Comparison of ENCODE assay signal across 7 mouse cellular contexts in the genomic region with DNA sequence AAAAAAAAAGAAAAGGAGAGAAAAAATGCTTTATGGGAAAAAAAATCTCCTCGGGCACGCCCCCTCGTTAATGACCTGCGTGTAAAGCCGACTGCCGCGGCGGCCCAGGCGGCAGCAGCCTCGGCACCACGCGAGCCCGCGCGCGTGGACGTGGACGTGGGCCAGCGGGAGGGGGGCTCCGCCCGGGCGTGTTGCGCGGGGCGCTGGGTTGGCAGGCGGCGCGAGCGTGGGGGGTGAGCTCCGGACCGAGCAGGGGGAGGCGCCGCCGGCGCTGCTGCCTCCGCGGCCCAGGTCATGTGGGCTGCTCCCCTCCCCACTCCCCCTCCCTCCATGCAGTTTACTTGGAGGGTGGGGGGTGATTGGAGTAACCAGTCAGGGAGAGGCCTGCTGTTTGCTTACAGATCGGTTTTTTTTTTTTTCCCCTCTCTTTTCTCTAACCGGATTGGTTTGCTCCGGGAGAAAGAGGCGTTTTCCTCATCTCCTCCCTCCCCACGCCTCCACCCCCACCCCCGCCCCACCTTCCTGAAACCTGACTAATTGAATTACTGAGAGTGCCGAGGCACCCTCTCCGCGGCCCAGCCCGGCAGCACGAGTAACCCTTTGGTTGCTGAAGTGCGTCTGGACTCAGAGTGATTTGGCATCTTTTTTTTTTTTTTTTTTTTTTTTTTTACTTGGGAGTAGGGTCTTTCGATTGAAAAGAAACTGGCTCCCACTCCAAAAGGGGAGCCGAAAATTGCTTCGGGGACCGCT. TPM values are rescaled to one million over a fixed set of nuclear protein-coding genes. Genes with fewer than 3 reads are reported as not detected.
A peak's percentile ranks its signal among the peaks of the same experiment; 100 is the strongest.
DNase-seq lines count a peak whose midpoint lies in the region; ATAC-seq lines count a peak whose summit lies in the region.

No protein-coding gene starts in this region.

- ATAC-seq in embryonic facial prominence, embryonic 11.5 days (replicated peaks; ENCODE audit: insufficient number of reproducible peaks, low FRiP score, low TSS enrichment, low read depth) = peak; percentile 83
- ATAC-seq in limb, embryonic 12.5 days (ENCODE audit: insufficient number of reproducible peaks, insufficient read depth, low FRiP score, low TSS enrichment, low read depth) = peak; percentile 82
- peak; percentile 89 for ATAC-seq in midbrain, embryonic 14.5 days (ENCODE audit: low FRiP score, low TSS enrichment)

- no peaks in the 10 kb centered on the region for H3K36me3 ChIP-seq in embryonic facial prominence, embryonic 11.5 days (replicated peaks; ENCODE audit: control insufficient read depth, insufficient read depth, low read depth, low read length)
- no peaks in the 10 kb centered on the region for H3K36me3 ChIP-seq in limb, embryonic 12.5 days
- no peaks in the 10 kb centered on the region for H3K36me3 ChIP-seq in midbrain, embryonic 14.5 days (ENCODE audit: control insufficient read depth, insufficient read depth, low read length)

- peak overlapping the region; percentile 96 for H3K9ac ChIP-seq in embryonic facial prominence, embryonic 11.5 days (replicated peaks; ENCODE audit: low read length)
- H3K9ac ChIP-seq in limb, embryonic 12.5 days (replicated peaks) = peak overlapping the region; percentile 95
- peak overlapping the region; percentile 98 for H3K9ac ChIP-seq in midbrain, embryonic 14.5 days (replicated peaks; ENCODE audit: low read length)

- H3K9me3 ChIP-seq in embryonic facial prominence, embryonic 11.5 days (replicated peaks; ENCODE audit: control insufficient read depth, low read length) = no peaks in the 10 kb centered on the region
- no peaks in the 10 kb centered on the region for H3K9me3 ChIP-seq in limb, embryonic 12.5 days
- H3K9me3 ChIP-seq in midbrain, embryonic 14.5 days (ENCODE audit: control insufficient read depth, low read length) = no peaks in the 10 kb centered on the region

- peak overlapping the region; percentile 89 for H3K4me2 ChIP-seq in embryonic facial prominence, embryonic 11.5 days (ENCODE audit: low read depth, low read length)
- peak overlapping the region; percentile 94 for H3K4me2 ChIP-seq in limb, embryonic 12.5 days
- H3K4me2 ChIP-seq in midbrain, embryonic 14.5 days (ENCODE audit: low read length) = peak overlapping the region; percentile 98

- peak overlapping the region; percentile 74 for H3K27ac ChIP-seq in embryonic facial prominence, embryonic 11.5 days (replicated peaks; ENCODE audit: low read depth, low read length)
- peak overlapping the region; percentile 95 for H3K27ac ChIP-seq in limb, embryonic 12.5 days
- H3K27ac ChIP-seq in midbrain, embryonic 14.5 days (replicated peaks; ENCODE audit: low read depth, low read length) = peak overlapping the region; percentile 94

- under 1% methylated on average over 51 of the region's 53 CpGs for WGBS in embryonic facial prominence, embryonic 11.5 days
- 0% methylated on average over 50 of the region's 53 CpGs for WGBS in limb, embryonic 12.5 days
- under 1% methylated on average over 52 of the region's 53 CpGs for WGBS in midbrain, embryonic 14.5 days

- peak; percentile 64 to 70 for DNase-seq in adrenal gland, postnatal 4 days (ENCODE audit: low spot score in 2 of 2)
- peak; percentile 95 for DNase-seq in embryonic facial prominence, embryonic 11.5 days (ENCODE audit: low spot score)
- DNase-seq in heart, adult 18-20 months = peak; percentile 83 to 92
- peak; percentile 73 for DNase-seq in kidney, adult 18-20 months
- peak; percentile 94 for DNase-seq in midbrain, embryonic 14.5 days
- DNase-seq in spleen, postnatal 4 days (ENCODE audit: low spot score in 2 of 2) = peak; percentile 17 to 63

- no peaks in the 10 kb centered on the region for H3K27me3 ChIP-seq in embryonic facial prominence, embryonic 11.5 days (ENCODE audit: control insufficient read depth, insufficient read depth, low read length)
- no peaks in the 10 kb centered on the region for H3K27me3 ChIP-seq in limb, embryonic 12.5 days
- H3K27me3 ChIP-seq in midbrain, embryonic 14.5 days (ENCODE audit: control insufficient read depth, insufficient read depth, low read length) = no peaks in the 10 kb centered on the region

- H3K4me3 ChIP-seq in embryonic facial prominence, embryonic 11.5 days (ENCODE audit: low read depth, low read length) = peak overlapping the region; percentile 94
- H3K4me3 ChIP-seq in limb, embryonic 12.5 days (replicated peaks) = peak overlapping the region; percentile 88
- peak overlapping the region; percentile 60 for H3K4me3 ChIP-seq in midbrain, embryonic 14.5 days (replicated peaks; ENCODE audit: low read depth, low read length)

- no peaks in the 10 kb centered on the region for H3K4me1 ChIP-seq in embryonic facial prominence, embryonic 11.5 days (ENCODE audit: control insufficient read depth, insufficient read depth, low read length)
- H3K4me1 ChIP-seq in limb, embryonic 12.5 days (replicated peaks) = peaks cover 10% of the 10 kb centered on the region; the same call in 1 of the 2 replicates
- no peaks in the 10 kb centered on the region for H3K4me1 ChIP-seq in midbrain, embryonic 14.5 days (ENCODE audit: control insufficient read depth, insufficient read depth, low read length)

RNA-seq across cellular contexts. Expression of gene Efna5, which starts 1.8 kb away (rescaled TPM):
- 10 to 100 TPM; 32.9 to 40.6 TPM for total RNA-seq in adrenal gland, postnatal 4 days (2021)
- polyA plus RNA-seq in embryonic facial prominence, embryonic 11.5 days (2014; fragmentation: Nextera tagmentation; extraction: Ambion mirVana) = 65.2 and 70.3 TPM in 2 replicates
- total RNA-seq in heart, adult 18-20 months (2021) = 10 to 100 TPM; 14.0 to 19.6 TPM
- 38.2 and 42.6 TPM in 2 replicates for polyA plus RNA-seq in limb, embryonic 12.5 days (2016; fragmentation: Nextera tagmentation; extraction: Ambion mirVana)
- polyA plus RNA-seq in midbrain, embryonic 14.5 days (2014; fragmentation: Nextera tagmentation; extraction: Ambion mirVana) = 53.0 and 90.8 TPM in 2 replicates

Comparison
In these comparisons a context has a peak if more than half of its experiments do, and no peak if none do; other contexts are left out.
1. Peak in every context shown above with its lines: DNase-seq, ATAC-seq, H3K4me3 ChIP-seq and H3K27ac ChIP-seq.
2. DNase-seq: peak in every context shown above with its lines; median percentile 95 in embryonic facial prominence, embryonic 11.5 days; 94 in midbrain, embryonic 14.5 days; 88 in heart, adult 18-20 months; 73 in kidney, adult 18-20 months; 67 in adrenal gland, postnatal 4 days; 40 in spleen, postnatal 4 days.